Mouse (Mus musculus): ENCODE measurements around the gene Gjb5. TPM values are rescaled to one million over a fixed set of nuclear protein-coding genes. Genes with fewer than 3 reads are reported as not detected.
A peak's percentile ranks its signal among the peaks of the same experiment; 100 is the strongest.

The Gjb5 gene
- polyA plus RNA-seq, 1 experiment from 2014 or later = 0.38 TPM

- Histone ChIP-seq H3K27me3 (ENCODE audit: control insufficient read depth, insufficient read depth, low read length) (peaks cover 6% of the 10 kb centered on the region; the same call in 1 of the 2 replicates), H3K4me2 (ENCODE audit: low read length) (no peak overlapping the region), H3K9ac (ENCODE audit: low read length) (no peak overlapping the region), H3K4me1 (ENCODE audit: control insufficient read depth in 2 of 2, insufficient read depth in 2 of 2, low read length in 2 of 2) (peaks cover 11% of the 10 kb centered on the region in 2 experiments), H3K9me3 (ENCODE audit: control insufficient read depth, low read length) (no peaks in the 10 kb centered on the region), H3K36me3 (ENCODE audit: control insufficient read depth, insufficient read depth, low read length) (no peaks in the 10 kb centered on the region), H3K4me3 (ENCODE audit: control insufficient read depth in 1 of 2, insufficient read depth in 1 of 2, low read depth in 1 of 2, low read length in 2 of 2) (no peak overlapping the region), H3K27ac (replicated peaks in 1 of 2; ENCODE audit: control insufficient read depth in 1 of 2, insufficient read depth in 1 of 2, low read depth in 2 of 2, low read length in 2 of 2) (0 out of 4 replicates have a peak overlapping the region, but pooled peaks of 1 of the 2 experiments have one; percentile 28)
- 21% methylated on average over 5 of the region's 5 CpGs for WGBS
- peak; percentile 14; the same call in 1 of the 2 replicates for ATAC-seq (ENCODE audit: insufficient number of reproducible peaks, insufficient read depth, low FRiP score, low read depth)
These were observed 7.5 kb upstream of the Gjb5 start for GRCm38 (mm10) chr4:127365433-127365832.

GRCm38 (mm10) chr4:127364431-127364830, 6.5 kb upstream of the Gjb5 start:
- Histone ChIP-seq H3K4me1 (ENCODE audit: control insufficient read depth in 2 of 2, insufficient read depth in 2 of 2, low read length in 2 of 2) (peaks cover 11% of the 10 kb centered on the region in 2 experiments), H3K36me3 (ENCODE audit: control insufficient read depth, insufficient read depth, low read length) (no peaks in the 10 kb centered on the region), H3K4me2 (ENCODE audit: low read length) (no peak overlapping the region), H3K9ac (ENCODE audit: low read length) (no peak overlapping the region), H3K27ac (replicated peaks in 1 of 2; ENCODE audit: control insufficient read depth in 1 of 2, insufficient read depth in 1 of 2, low read depth in 2 of 2, low read length in 2 of 2) (no peak overlapping the region), H3K9me3 (ENCODE audit: control insufficient read depth, low read length) (no peaks in the 10 kb centered on the region), H3K4me3 (ENCODE audit: control insufficient read depth in 1 of 2, insufficient read depth in 1 of 2, low read depth in 1 of 2, low read length in 2 of 2) (no peak overlapping the region), H3K27me3 (ENCODE audit: control insufficient read depth, insufficient read depth, low read length) (peaks cover 5% of the 10 kb centered on the region; the same call in 1 of the 2 replicates)
- ATAC-seq (ENCODE audit: insufficient number of reproducible peaks, insufficient read depth, low FRiP score, low read depth) = no peak
- 63% methylated on average over 6 of the region's 6 CpGs for WGBS

GRCm38 (mm10) chr4:127363331-127363730, 5.3 kb upstream of the Gjb5 start:
- WGBS = 60% methylated on average over 4 of the region's 4 CpGs
- ATAC-seq (ENCODE audit: insufficient number of reproducible peaks, insufficient read depth, low FRiP score, low read depth) = no peak
- H3K4me2 ChIP-seq (ENCODE audit: low read length) = no peak overlapping the region
- 0 out of 2 replicates have a peak, but pooled peaks cover 3% of the 10 kb centered on the region for H3K27me3 ChIP-seq (ENCODE audit: control insufficient read depth, insufficient read depth, low read length)
- no peaks in the 10 kb centered on the region for H3K36me3 ChIP-seq (ENCODE audit: control insufficient read depth, insufficient read depth, low read length)
- H3K4me1 ChIP-seq (ENCODE audit: control insufficient read depth in 2 of 2, insufficient read depth in 2 of 2, low read length in 2 of 2) = peaks cover 7 to 11% of the 10 kb centered on the region in 2 experiments; a peak in 3 of 4 replicates
- H3K27ac ChIP-seq (replicated peaks in 1 of 2; ENCODE audit: control insufficient read depth in 1 of 2, insufficient read depth in 1 of 2, low read depth in 2 of 2, low read length in 2 of 2) = no peak overlapping the region
- H3K9ac ChIP-seq (ENCODE audit: low read length) = no peak overlapping the region
- no peaks in the 10 kb centered on the region for H3K9me3 ChIP-seq (ENCODE audit: control insufficient read depth, low read length)
- no peak overlapping the region for H3K4me3 ChIP-seq (ENCODE audit: control insufficient read depth in 1 of 2, insufficient read depth in 1 of 2, low read depth in 1 of 2, low read length in 2 of 2)

GRCm38 (mm10) chr4:127362520-127362919, 4.5 kb upstream of the Gjb5 start:
- WGBS = 69% methylated on average over 3 of the region's 3 CpGs
- Histone ChIP-seq H3K4me3 (ENCODE audit: control insufficient read depth in 1 of 2, insufficient read depth in 1 of 2, low read depth in 1 of 2, low read length in 2 of 2) (no peak overlapping the region), H3K9me3 (ENCODE audit: control insufficient read depth, low read length) (no peaks in the 10 kb centered on the region), H3K36me3 (ENCODE audit: control insufficient read depth, insufficient read depth, low read length) (no peaks in the 10 kb centered on the region), H3K9ac (ENCODE audit: low read length) (no peak overlapping the region), H3K27ac (replicated peaks in 1 of 2; ENCODE audit: control insufficient read depth in 1 of 2, insufficient read depth in 1 of 2, low read depth in 2 of 2, low read length in 2 of 2) (no peak overlapping the region), H3K27me3 (ENCODE audit: control insufficient read depth, insufficient read depth, low read length) (0 out of 2 replicates have a peak, but pooled peaks cover 3% of the 10 kb centered on the region), H3K4me1 (ENCODE audit: control insufficient read depth in 2 of 2, insufficient read depth in 2 of 2, low read length in 2 of 2) (peaks cover 10 to 12% of the 10 kb centered on the region in 2 experiments; a peak in 3 of 4 replicates), H3K4me2 (ENCODE audit: low read length) (no peak overlapping the region)
- no peak for ATAC-seq (ENCODE audit: insufficient number of reproducible peaks, insufficient read depth, low FRiP score, low read depth)

- Histone ChIP-seq H3K9ac (ENCODE audit: low read length) (no peak overlapping the region), H3K4me3 (ENCODE audit: control insufficient read depth in 1 of 2, insufficient read depth in 1 of 2, low read depth in 1 of 2, low read length in 2 of 2) (no peak overlapping the region), H3K27me3 (ENCODE audit: control insufficient read depth, insufficient read depth, low read length) (0 out of 2 replicates have a peak, but pooled peaks cover 3% of the 10 kb centered on the region), H3K27ac (replicated peaks in 1 of 2; ENCODE audit: control insufficient read depth in 1 of 2, insufficient read depth in 1 of 2, low read depth in 2 of 2, low read length in 2 of 2) (peak overlapping the region in 1 of 2 experiments; percentile 57; a peak in 2 of 4 replicates), H3K9me3 (ENCODE audit: control insufficient read depth, low read length) (no peaks in the 10 kb centered on the region), H3K4me2 (ENCODE audit: low read length) (peak overlapping the region; percentile 5; the same call in 1 of the 2 replicates), H3K4me1 (ENCODE audit: control insufficient read depth in 2 of 2, insufficient read depth in 2 of 2, low read length in 2 of 2) (peaks cover 16 to 23% of the 10 kb centered on the region in 2 experiments), H3K36me3 (ENCODE audit: control insufficient read depth, insufficient read depth, low read length) (no peaks in the 10 kb centered on the region)
- WGBS = 48% methylated on average over 15 of the region's 15 CpGs
- no peak for ATAC-seq (ENCODE audit: insufficient number of reproducible peaks, insufficient read depth, low FRiP score, low read depth)
These were observed 3.2 kb downstream of the Gjb5 start for GRCm38 (mm10) chr4:127354506-127355485.

- ATAC-seq (ENCODE audit: insufficient number of reproducible peaks, insufficient read depth, low FRiP score, low read depth) = no peak
- Histone ChIP-seq H3K4me1 (ENCODE audit: control insufficient read depth in 2 of 2, insufficient read depth in 2 of 2, low read length in 2 of 2) (peaks cover 16 to 23% of the 10 kb centered on the region in 2 experiments), H3K27me3 (ENCODE audit: control insufficient read depth, insufficient read depth, low read length) (0 out of 2 replicates have a peak, but pooled peaks cover under 1% of the 10 kb centered on the region), H3K9ac (ENCODE audit: low read length) (no peak within 1 kb of the TSS), H3K4me2 (ENCODE audit: low read length) (peak within 1 kb of the TSS; percentile 5; the same call in 1 of the 2 replicates), H3K36me3 (ENCODE audit: control insufficient read depth, insufficient read depth, low read length) (no peaks in the 10 kb centered on the region), H3K27ac (replicated peaks in 1 of 2; ENCODE audit: control insufficient read depth in 1 of 2, insufficient read depth in 1 of 2, low read depth in 2 of 2, low read length in 2 of 2) (peak within 1 kb of the TSS in 1 of 2 experiments; percentile 57; a peak in 2 of 4 replicates), H3K9me3 (ENCODE audit: control insufficient read depth, low read length) (no peaks in the 10 kb centered on the region), H3K4me3 (ENCODE audit: control insufficient read depth in 1 of 2, insufficient read depth in 1 of 2, low read depth in 1 of 2, low read length in 2 of 2) (no peak within 1 kb of the TSS)
- WGBS = 56% methylated on average over 8 of the region's 8 CpGs
These were observed 4.0 kb downstream of the Gjb5 start, which contains the start of gene Gjb4 for GRCm38 (mm10) chr4:127353951-127354438. Gene Gjb4 (minus strand): TSS chr4:127354081.

GRCm38 (mm10) chr4:127352594-127352993, 5.4 kb downstream of the Gjb5 start:
- Histone ChIP-seq H3K27me3 (ENCODE audit: control insufficient read depth, insufficient read depth, low read length) (no peaks in the 10 kb centered on the region), H3K27ac (replicated peaks in 1 of 2; ENCODE audit: control insufficient read depth in 1 of 2, insufficient read depth in 1 of 2, low read depth in 2 of 2, low read length in 2 of 2) (no peak overlapping the region), H3K4me2 (ENCODE audit: low read length) (no peak overlapping the region), H3K36me3 (ENCODE audit: control insufficient read depth, insufficient read depth, low read length) (no peaks in the 10 kb centered on the region), H3K9ac (ENCODE audit: low read length) (no peak overlapping the region), H3K4me1 (ENCODE audit: control insufficient read depth in 2 of 2, insufficient read depth in 2 of 2, low read length in 2 of 2) (peaks cover 14 to 18% of the 10 kb centered on the region in 2 experiments), H3K4me3 (ENCODE audit: control insufficient read depth in 1 of 2, insufficient read depth in 1 of 2, low read depth in 1 of 2, low read length in 2 of 2) (no peak overlapping the region), H3K9me3 (ENCODE audit: control insufficient read depth, low read length) (no peaks in the 10 kb centered on the region)
- WGBS = 36% methylated on average over 1 of the region's 1 CpGs
- no peak for ATAC-seq (ENCODE audit: insufficient number of reproducible peaks, insufficient read depth, low FRiP score, low read depth)
